Mouse (Mus musculus): ENCODE measurements around the gene Tbx19.

Gene Tbx19

GRCm38 (mm10) chr1:165160723-165161405 lies at the start of gene Tbx19:
TSS of gene Tbx19 (minus strand) at chr1:165160773.
- DNase-seq (ENCODE audit: low spot score): no peak

GRCm38 (mm10) chr1:165205591-165205990 lies 45.0 kb upstream of the Tbx19 start:
- no peak for DNase-seq (ENCODE audit: low spot score)

GRCm38 (mm10) chr1:165203488-165204035 lies 43.0 kb upstream of the Tbx19 start:
- no peak for DNase-seq (ENCODE audit: low spot score)

- no peak for DNase-seq (ENCODE audit: low spot score)
Observed at GRCm38 (mm10) chr1:165201445-165202012, 41.0 kb upstream of the Tbx19 start.

GRCm38 (mm10) chr1:165200748-165201147 lies 40.2 kb upstream of the Tbx19 start:
- DNase-seq (ENCODE audit: low spot score): no peak

- DNase-seq (ENCODE audit: low spot score): no peak
Observed at GRCm38 (mm10) chr1:165199639-165200038, 39.1 kb upstream of the Tbx19 start.

- no peak for DNase-seq (ENCODE audit: low spot score)
Observed at GRCm38 (mm10) chr1:165198951-165199350, 38.4 kb upstream of the Tbx19 start.

- no peak for DNase-seq (ENCODE audit: low spot score)
Observed at GRCm38 (mm10) chr1:165197875-165198274, 37.3 kb upstream of the Tbx19 start.

GRCm38 (mm10) chr1:165195396-165195960 lies 34.9 kb upstream of the Tbx19 start:
- DNase-seq (ENCODE audit: low spot score): no peak

GRCm38 (mm10) chr1:165194662-165195013 lies 34.1 kb upstream of the Tbx19 start:
- DNase-seq (ENCODE audit: low spot score): no peak

- peak; percentile 82 for DNase-seq (ENCODE audit: low spot score)
Observed at GRCm38 (mm10) chr1:165193880-165194661, 33.5 kb upstream of the Tbx19 start, which contains the start of gene Sft2d2. TSS of gene Sft2d2 (minus strand) at chr1:165194438.

- no peak for DNase-seq (ENCODE audit: low spot score)
Observed at GRCm38 (mm10) chr1:165193426-165193825, 32.9 kb upstream of the Tbx19 start.

GRCm38 (mm10) chr1:165192714-165193264 lies 32.2 kb upstream of the Tbx19 start:
- no peak for DNase-seq (ENCODE audit: low spot score)

- DNase-seq (ENCODE audit: low spot score): no peak
Observed at GRCm38 (mm10) chr1:165192102-165192501, 31.5 kb upstream of the Tbx19 start.

- DNase-seq (ENCODE audit: low spot score): no peak
Observed at GRCm38 (mm10) chr1:165191611-165192010, 31.0 kb upstream of the Tbx19 start.

GRCm38 (mm10) chr1:165190571-165191273 lies 30.1 kb upstream of the Tbx19 start:
- no peak for DNase-seq (ENCODE audit: low spot score)

GRCm38 (mm10) chr1:165190068-165190467 lies 29.5 kb upstream of the Tbx19 start:
- no peak for DNase-seq (ENCODE audit: low spot score)

GRCm38 (mm10) chr1:165188806-165189580 lies 28.4 kb upstream of the Tbx19 start:
- no peak for DNase-seq (ENCODE audit: low spot score)

- DNase-seq (ENCODE audit: low spot score): no peak
Observed at GRCm38 (mm10) chr1:165187357-165187756, 26.8 kb upstream of the Tbx19 start.

- DNase-seq (ENCODE audit: low spot score): no peak
Observed at GRCm38 (mm10) chr1:165186491-165186890, 25.9 kb upstream of the Tbx19 start.

GRCm38 (mm10) chr1:165185116-165185515 lies 24.5 kb upstream of the Tbx19 start:
- DNase-seq (ENCODE audit: low spot score): no peak
